Mouse (Mus musculus): Measurements from ENCODE around the gene Vangl1. TPM values are rescaled to one million over a fixed set of nuclear protein-coding genes. Genes with fewer than 3 reads are reported as not detected.
A peak's percentile ranks its signal among the peaks of the same experiment; 100 is the strongest.

Gene Vangl1
- polyA plus RNA-seq, 1 experiment: 25.4 TPM

DNA sequence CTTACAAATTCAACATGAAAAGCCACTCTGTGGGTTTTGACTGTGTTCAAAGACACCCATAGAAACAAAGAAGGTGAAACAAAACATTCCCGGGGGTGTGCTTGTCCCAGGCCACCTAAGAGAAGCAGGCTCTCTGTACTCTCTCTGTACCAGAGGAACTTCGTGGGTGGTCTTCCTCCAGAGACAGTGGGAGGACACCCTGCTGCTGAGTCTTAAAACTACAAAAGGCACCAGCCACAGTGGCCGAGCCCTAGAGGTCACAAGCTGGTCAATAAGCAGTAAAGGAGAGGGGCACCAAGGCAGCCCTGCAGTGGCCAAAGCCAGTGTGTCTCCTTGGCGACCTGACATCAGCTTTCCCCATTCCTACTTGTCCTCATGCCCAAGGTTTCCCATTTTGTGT, 14.5 kb downstream of the Vangl1 start:
- Histone ChIP-seq H3K79me3 (ENCODE audit: low read depth) (peaks cover 18% of the 10 kb centered on the region), H3K4me3 (ENCODE audit: insufficient read depth, poor library complexity, severe bottlenecking) (no peak overlapping the region), H3K36me3 (ENCODE audit: control insufficient read depth, insufficient read depth) (peaks cover 52% of the 10 kb centered on the region), H3K79me2 (ENCODE audit: control insufficient read depth, insufficient read depth) (peaks cover 47% of the 10 kb centered on the region), H3K27me3 (ENCODE audit: control insufficient read depth, insufficient read depth, insufficient read length) (no peaks in the 10 kb centered on the region), H3ac (ENCODE audit: control insufficient read depth, insufficient read length, low read depth) (no peak overlapping the region)
- TF ChIP-seq CTCF (IDR thresholded peaks at IDR 0.05; ENCODE audit: control insufficient read depth, insufficient read depth, insufficient read length): no peak
- TF ChIP-seq MYOG (IDR thresholded peaks at IDR 0.05; ENCODE audit: control insufficient read depth, extremely low read depth, insufficient read length): no peak
- TF ChIP-seq MAX (IDR thresholded peaks at IDR 0.05): no peak
- TF ChIP-seq CEBPB (IDR thresholded peaks at IDR 0.05; ENCODE audit: low read depth): no peak
- TF ChIP-seq MYOD1 (IDR thresholded peaks at IDR 0.05; ENCODE audit: control insufficient read depth, insufficient read length, low read depth): no peak
- no peak for TF ChIP-seq USF1 (IDR thresholded peaks at IDR 0.05; ENCODE audit: low read depth)
- TF ChIP-seq FOSL1 (IDR thresholded peaks at IDR 0.05; ENCODE audit: insufficient read depth, low read length, poor library complexity, severe bottlenecking): no peak

DNA sequence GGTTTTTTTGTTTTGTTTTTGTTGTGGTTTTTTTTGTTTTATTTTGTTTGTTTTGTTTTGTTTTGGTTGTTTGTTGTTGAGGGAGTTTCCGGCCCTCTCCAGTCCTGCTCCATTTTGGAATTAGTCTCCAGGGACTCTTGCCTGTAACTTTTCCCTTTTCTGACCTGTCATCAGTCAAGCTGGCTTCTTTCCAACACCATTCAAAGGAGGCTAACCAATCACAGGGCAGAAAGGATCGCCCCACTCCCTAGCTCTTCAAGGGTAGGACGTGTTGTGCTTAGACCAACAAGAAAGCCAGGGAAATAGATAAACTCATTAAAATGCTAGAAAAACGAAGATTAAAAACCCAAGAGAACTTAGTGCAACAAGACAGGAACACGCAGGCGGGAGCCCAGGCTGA, 15.5 kb downstream of the Vangl1 start:
- Histone ChIP-seq H3K79me2 (ENCODE audit: control insufficient read depth, insufficient read depth) (peaks cover 47% of the 10 kb centered on the region), H3K36me3 (ENCODE audit: control insufficient read depth, insufficient read depth) (peaks cover 50% of the 10 kb centered on the region), H3K27me3 (ENCODE audit: control insufficient read depth, insufficient read depth, insufficient read length) (no peaks in the 10 kb centered on the region), H3K4me3 (ENCODE audit: insufficient read depth, poor library complexity, severe bottlenecking) (no peak overlapping the region), H3K79me3 (ENCODE audit: low read depth) (peaks cover 14% of the 10 kb centered on the region), H3ac (ENCODE audit: control insufficient read depth, insufficient read length, low read depth) (no peak overlapping the region)
- TF ChIP-seq MYOG (IDR thresholded peaks at IDR 0.05; ENCODE audit: control insufficient read depth, extremely low read depth, insufficient read length) (no peak), FOSL1 (IDR thresholded peaks at IDR 0.05; ENCODE audit: insufficient read depth, low read length, poor library complexity, severe bottlenecking) (no peak), MYOD1 (IDR thresholded peaks at IDR 0.05; ENCODE audit: control insufficient read depth, insufficient read length, low read depth) (no peak), CEBPB (IDR thresholded peaks at IDR 0.05; ENCODE audit: low read depth) (no peak), MAX (IDR thresholded peaks at IDR 0.05) (no peak), USF1 (IDR thresholded peaks at IDR 0.05; ENCODE audit: low read depth) (no peak), CTCF (IDR thresholded peaks at IDR 0.05; ENCODE audit: control insufficient read depth, insufficient read depth, insufficient read length) (no peak)

DNA sequence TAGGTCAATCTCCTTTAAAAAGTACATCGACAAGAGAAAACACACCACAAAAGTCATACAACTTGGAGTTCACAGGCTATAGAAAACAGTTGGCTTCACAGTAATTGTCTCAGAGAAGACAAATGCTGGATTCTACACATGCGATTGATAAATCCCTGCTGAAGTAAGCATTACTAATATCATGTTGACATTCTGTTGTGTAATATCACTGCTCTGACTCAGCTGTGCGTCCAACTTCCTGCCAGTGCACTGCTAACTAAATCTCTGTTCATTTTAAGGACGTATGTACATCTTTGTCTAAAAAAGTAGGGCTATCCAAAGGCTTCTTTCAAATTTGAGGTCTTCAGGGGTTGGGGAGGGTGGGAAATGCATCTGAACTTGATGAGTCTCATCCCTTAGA, 17.1 kb downstream of the Vangl1 start:
- TF ChIP-seq MAX (IDR thresholded peaks at IDR 0.05) (no peak), MYOG (IDR thresholded peaks at IDR 0.05; ENCODE audit: control insufficient read depth, extremely low read depth, insufficient read length) (no peak), CEBPB (IDR thresholded peaks at IDR 0.05; ENCODE audit: low read depth) (peak; percentile 86), CTCF (IDR thresholded peaks at IDR 0.05; ENCODE audit: control insufficient read depth, insufficient read depth, insufficient read length) (no peak), MYOD1 (IDR thresholded peaks at IDR 0.05; ENCODE audit: control insufficient read depth, insufficient read length, low read depth) (no peak)
- Histone ChIP-seq H3K79me2 (ENCODE audit: control insufficient read depth, insufficient read depth) (peaks cover 33% of the 10 kb centered on the region), H3K79me3 (ENCODE audit: low read depth) (peaks cover 14% of the 10 kb centered on the region), H3K36me3 (ENCODE audit: control insufficient read depth, insufficient read depth) (peaks cover 62% of the 10 kb centered on the region), H3K27me3 (ENCODE audit: control insufficient read depth, insufficient read depth, insufficient read length) (no peaks in the 10 kb centered on the region), H3K4me3 (ENCODE audit: insufficient read depth, poor library complexity, severe bottlenecking) (no peak overlapping the region), H3ac (ENCODE audit: control insufficient read depth, insufficient read length, low read depth) (no peak overlapping the region)

DNA sequence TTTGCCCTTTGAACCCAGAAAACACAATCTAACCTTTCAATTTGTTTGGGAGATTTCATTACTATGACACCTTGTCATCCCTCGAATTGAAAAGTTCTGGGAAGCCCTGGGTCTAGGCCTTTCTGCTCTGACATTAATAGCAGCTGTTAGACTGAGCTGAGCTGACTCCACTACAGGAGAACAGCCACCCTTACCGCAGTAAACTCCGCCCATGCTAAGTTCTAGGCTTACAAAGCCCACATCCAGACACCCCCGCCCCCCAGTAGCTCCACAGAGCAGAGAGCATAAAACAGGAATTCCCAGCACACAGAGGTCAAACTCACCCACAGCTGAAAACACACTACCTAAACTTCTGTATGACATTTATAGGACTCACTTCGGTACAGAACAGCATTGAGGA, 19.8 kb downstream of the Vangl1 start:
- H3K79me3 ChIP-seq (ENCODE audit: low read depth): peaks cover 6% of the 10 kb centered on the region
- no peak for TF ChIP-seq USF1 (IDR thresholded peaks at IDR 0.05; ENCODE audit: low read depth)
- no peak for TF ChIP-seq CEBPB (IDR thresholded peaks at IDR 0.05; ENCODE audit: low read depth)
- no peak for TF ChIP-seq CTCF (IDR thresholded peaks at IDR 0.05; ENCODE audit: control insufficient read depth, insufficient read depth, insufficient read length)
- no peak for TF ChIP-seq MYOG (IDR thresholded peaks at IDR 0.05; ENCODE audit: control insufficient read depth, extremely low read depth, insufficient read length)
- TF ChIP-seq MYOD1 (IDR thresholded peaks at IDR 0.05; ENCODE audit: control insufficient read depth, insufficient read length, low read depth): no peak
- no peak for TF ChIP-seq FOSL1 (IDR thresholded peaks at IDR 0.05; ENCODE audit: insufficient read depth, low read length, poor library complexity, severe bottlenecking)
- TF ChIP-seq MAX (IDR thresholded peaks at IDR 0.05): no peak
- H3K4me3 ChIP-seq (ENCODE audit: insufficient read depth, poor library complexity, severe bottlenecking): no peak overlapping the region

DNA sequence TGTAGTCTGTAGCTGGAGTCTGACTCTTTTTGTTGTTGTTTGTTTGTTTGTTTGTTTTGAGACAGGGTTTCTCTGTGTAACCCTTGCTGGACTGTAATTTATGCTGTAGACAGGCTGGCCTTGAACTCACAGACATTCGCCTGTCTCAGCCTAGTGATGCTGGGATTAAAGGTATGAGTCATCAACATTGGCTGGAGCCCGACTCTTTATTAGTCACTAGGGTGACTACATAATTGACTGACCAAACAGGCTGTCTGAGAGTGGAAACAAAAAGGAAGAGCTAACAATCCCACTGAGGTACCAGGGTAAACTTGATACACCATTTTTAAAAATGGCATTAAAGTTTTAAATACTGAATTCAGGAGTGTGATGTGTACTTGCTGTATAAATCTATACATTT, 21.9 kb downstream of the Vangl1 start:
- Histone ChIP-seq H3K4me3 (ENCODE audit: insufficient read depth, poor library complexity, severe bottlenecking) (no peak overlapping the region), H3K27me3 (ENCODE audit: control insufficient read depth, insufficient read depth, insufficient read length) (no peaks in the 10 kb centered on the region), H3K79me2 (ENCODE audit: control insufficient read depth, insufficient read depth) (peaks cover 13% of the 10 kb centered on the region), H3ac (ENCODE audit: control insufficient read depth, insufficient read length, low read depth) (no peak overlapping the region), H3K36me3 (ENCODE audit: control insufficient read depth, insufficient read depth) (peaks cover 56% of the 10 kb centered on the region), H3K79me3 (ENCODE audit: low read depth) (peaks cover 6% of the 10 kb centered on the region)
- TF ChIP-seq MYOD1 (IDR thresholded peaks at IDR 0.05; ENCODE audit: control insufficient read depth, insufficient read length, low read depth): no peak
- TF ChIP-seq MAX (IDR thresholded peaks at IDR 0.05): no peak
- no peak for TF ChIP-seq FOSL1 (IDR thresholded peaks at IDR 0.05; ENCODE audit: insufficient read depth, low read length, poor library complexity, severe bottlenecking)
- TF ChIP-seq CTCF (IDR thresholded peaks at IDR 0.05; ENCODE audit: control insufficient read depth, insufficient read depth, insufficient read length): no peak
- TF ChIP-seq CEBPB (IDR thresholded peaks at IDR 0.05; ENCODE audit: low read depth): no peak
- TF ChIP-seq MYOG (IDR thresholded peaks at IDR 0.05; ENCODE audit: control insufficient read depth, extremely low read depth, insufficient read length): no peak
- TF ChIP-seq USF1 (IDR thresholded peaks at IDR 0.05; ENCODE audit: low read depth): no peak

More for the DNA sequence above, 19.8 kb downstream of the Vangl1 start:
- Histone ChIP-seq H3ac (ENCODE audit: control insufficient read depth, insufficient read length, low read depth) (no peak overlapping the region), H3K79me2 (ENCODE audit: control insufficient read depth, insufficient read depth) (peaks cover 13% of the 10 kb centered on the region), H3K36me3 (ENCODE audit: control insufficient read depth, insufficient read depth) (peaks cover 72% of the 10 kb centered on the region), H3K27me3 (ENCODE audit: control insufficient read depth, insufficient read depth, insufficient read length) (no peaks in the 10 kb centered on the region)

DNA sequence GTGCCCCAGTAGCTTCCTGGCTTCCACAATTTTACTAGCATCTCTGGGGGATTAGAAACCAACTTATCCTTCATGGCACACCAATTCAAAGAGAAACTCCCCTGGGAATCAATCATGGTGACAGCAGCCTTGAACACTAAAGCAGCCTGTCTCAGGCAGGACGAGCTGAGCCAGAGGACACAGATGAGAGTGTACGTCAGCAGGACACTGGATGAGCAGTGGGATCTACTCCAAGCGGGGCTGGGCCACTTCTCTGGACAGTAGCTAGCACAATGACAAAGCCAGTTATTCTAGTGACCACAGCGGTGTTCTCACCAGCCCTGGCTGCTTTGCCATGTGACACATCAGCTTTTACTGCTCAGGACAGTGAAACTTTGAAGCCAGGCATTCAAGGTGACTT, 23.3 kb downstream of the Vangl1 start:
- Histone ChIP-seq H3K27me3 (ENCODE audit: control insufficient read depth, insufficient read depth, insufficient read length) (no peaks in the 10 kb centered on the region), H3K36me3 (ENCODE audit: control insufficient read depth, insufficient read depth) (peaks cover 52% of the 10 kb centered on the region), H3K79me3 (ENCODE audit: low read depth) (peaks cover 4% of the 10 kb centered on the region), H3K79me2 (ENCODE audit: control insufficient read depth, insufficient read depth) (peaks cover 11% of the 10 kb centered on the region), H3K4me3 (ENCODE audit: insufficient read depth, poor library complexity, severe bottlenecking) (no peak overlapping the region), H3ac (ENCODE audit: control insufficient read depth, insufficient read length, low read depth) (no peak overlapping the region)
- TF ChIP-seq MAX (IDR thresholded peaks at IDR 0.05): no peak
- TF ChIP-seq FOSL1 (IDR thresholded peaks at IDR 0.05; ENCODE audit: insufficient read depth, low read length, poor library complexity, severe bottlenecking): no peak
- TF ChIP-seq MYOD1 (IDR thresholded peaks at IDR 0.05; ENCODE audit: control insufficient read depth, insufficient read length, low read depth): no peak
- no peak for TF ChIP-seq CEBPB (IDR thresholded peaks at IDR 0.05; ENCODE audit: low read depth)
- TF ChIP-seq MYOG (IDR thresholded peaks at IDR 0.05; ENCODE audit: control insufficient read depth, extremely low read depth, insufficient read length): no peak
- TF ChIP-seq USF1 (IDR thresholded peaks at IDR 0.05; ENCODE audit: low read depth): no peak
- no peak for TF ChIP-seq CTCF (IDR thresholded peaks at IDR 0.05; ENCODE audit: control insufficient read depth, insufficient read depth, insufficient read length)
